Mouse (Mus musculus) lung, adult 2 months (tissue): ENCODE data around the gene Ntsr2.

Experiments
- CTCF ChIP-seq: fragments of 200-500 bp; IDR thresholded peaks from 2 replicates; pipeline ENCODE4 v1.5.1; 2011; ENCODE audit warnings: mild to moderate bottlenecking, low read length, control low read depth; ENCODE audit not compliant: insufficient read depth
- POLR2A ChIP-seq: fragments of 200-500 bp; IDR thresholded peaks from 2 replicates; pipeline ENCODE4 v1.6.1; 2011; ENCODE audit warnings: low read depth, mild to moderate bottlenecking, control low read depth, low read length, borderline replicate concordance; ENCODE audit errors: extremely low read depth

GRCm38 (mm10) chr12:16635816-16636215, 17.4 kb upstream of the Ntsr2 start:
- TF ChIP-seq CTCF (no peak), POLR2A (no peak)
